Mouse (Mus musculus) embryonic facial prominence, embryonic 10.5 days (tissue): ENCODE measurements around the gene Rtbdn. TPM values are rescaled to one million over a fixed set of nuclear protein-coding genes. Genes with fewer than 3 reads are reported as not detected.

Experiments used
- DNase-seq: peaks from one replicate; pipeline ENCODE4 v3.0.0-alpha.2; 2017; ENCODE audit warnings: low spot score
- H3K27ac ChIP-seq: fragments of 300-500 bp; sonication (generic); replicated peaks from 2 replicates; pipeline ENCODE4 v1.5.1; 2016; ENCODE audit warnings: mild to moderate bottlenecking
- H3K27me3 ChIP-seq: fragments of 300-500 bp; sonication (generic); replicated peaks from 2 replicates; pipeline ENCODE4 v1.6.1; 2016; ENCODE audit warnings: low read depth, mild to moderate bottlenecking; ENCODE audit not compliant: poor library complexity, severe bottlenecking
- H3K36me3 ChIP-seq: fragments of 300-500 bp; sonication (generic); replicated peaks from 2 replicates; pipeline ENCODE4 v1.6.1; 2016; ENCODE audit warnings: mild to moderate bottlenecking, moderate library complexity
- H3K4me1 ChIP-seq: fragments of 300-500 bp; sonication (generic); 2 replicates; pipeline ENCODE4 v1.6.1; 2016
- H3K4me3 ChIP-seq: fragments of 300-500 bp; sonication (generic); 2 replicates; pipeline ENCODE4 v1.5.1; 2016; ENCODE audit warnings: mild to moderate bottlenecking, moderate library complexity
- H3K9me3 ChIP-seq: fragments of 300-500 bp; sonication (generic); 2 replicates; pipeline ENCODE4 v1.6.1; 2016; ENCODE audit warnings: mild to moderate bottlenecking
- WGBS: fragments of 180-500 bp; shearing (Covaris S2); methylation state at CpG from one replicate; pipeline ENCODE4 v1.1.7; 2016; 5-methylcytosine and 5-hydroxymethylcytosine counted together
- microRNA-seq: library from miRNA; unstranded; fragments of <30 nt; microRNA quantifications from one replicate; pipeline ENCODE4, GENCODE M21; 2017
- polyA plus RNA-seq: library from polyadenylated mRNA; unstranded; fragments of >200 nt; fragmentation: Nextera tagmentation; extraction: Ambion mirVana; gene quantifications from 2 replicates; pipeline ENCODE4 v1.2.1, GENCODE M21; 2016

The Rtbdn gene
- polyA plus RNA-seq, 1 experiment from 2014 or later: 0.91 TPM

GRCm38 (mm10) chr8:84987903-84988302, 41.1 kb downstream of the Rtbdn start:
- DNase-seq: no peak
- Histone ChIP-seq H3K4me3 (no peak overlapping the region), H3K9me3 (no peaks in the 10 kb centered on the region), H3K36me3 (no peaks in the 10 kb centered on the region), H3K27me3 (peaks cover 32% of the 10 kb centered on the region), H3K27ac (no peak overlapping the region), H3K4me1 (peaks cover 54% of the 10 kb centered on the region)
- 74% methylated on average over 2 of the region's 2 CpGs for WGBS

- Histone ChIP-seq H3K27me3 (peaks cover 38% of the 10 kb centered on the region), H3K36me3 (no peaks in the 10 kb centered on the region), H3K27ac (peak overlapping the region; percentile 54; the same call in 1 of the 2 replicates), H3K4me1 (peaks cover 45% of the 10 kb centered on the region), H3K9me3 (no peaks in the 10 kb centered on the region), H3K4me3 (peak overlapping the region; percentile 71)
- WGBS: 8% methylated on average over 15 of the region's 15 CpGs
- peak; percentile 55 for DNase-seq
Observed at GRCm38 (mm10) chr8:84989311-84989731, 42.5 kb downstream of the Rtbdn start.

DNA sequence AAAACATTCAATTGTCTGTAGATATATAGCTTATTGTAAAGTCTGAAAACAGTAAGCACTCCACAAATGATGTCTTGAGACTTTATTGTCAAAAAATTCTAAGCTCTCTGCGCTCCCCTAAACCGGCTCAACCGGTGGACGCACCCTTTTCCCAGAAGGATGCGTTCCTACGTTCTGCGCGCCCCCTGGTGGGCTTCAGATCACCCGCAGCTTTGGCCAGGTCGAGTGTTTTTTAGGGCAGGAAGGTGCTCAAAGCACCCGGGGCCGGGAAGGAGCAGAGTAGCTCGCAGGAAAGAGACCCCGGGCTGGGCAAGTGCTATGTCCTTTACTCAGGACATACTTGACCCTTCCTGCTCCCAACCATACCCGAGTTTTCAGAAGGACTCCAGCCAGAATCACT, 43.0 kb downstream of the Rtbdn start:
- peak overlapping the region; percentile 90 for H3K27ac ChIP-seq
- H3K27me3 ChIP-seq: peaks cover 39% of the 10 kb centered on the region

DNA sequence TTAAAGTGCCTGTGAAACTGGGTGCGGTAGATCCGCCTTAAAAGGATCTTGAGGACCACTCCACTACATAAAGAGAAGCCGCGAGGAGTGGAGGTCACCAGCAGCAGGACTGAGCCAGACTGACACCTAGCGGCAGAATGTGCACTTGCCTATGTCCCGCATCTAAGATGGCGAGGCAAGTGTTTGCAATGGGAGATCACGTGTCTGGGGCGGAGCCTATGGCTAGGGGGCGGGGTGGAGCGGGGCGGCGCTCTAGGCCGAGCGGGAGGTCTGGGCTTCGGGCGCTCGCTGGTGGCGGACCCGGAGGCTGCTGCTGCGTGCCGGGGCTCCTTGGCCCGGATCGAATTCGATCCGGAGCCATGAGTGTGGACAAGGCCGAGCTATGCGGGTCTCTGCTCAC, 43.6 kb downstream of the Rtbdn start, which contains the start of gene Hook2:
TSS of gene Hook2 (plus strand) at position 255 of the 400 bp plus-strand sequence.
- H3K27me3 ChIP-seq: peaks cover 43% of the 10 kb centered on the region
- no peaks in the 10 kb centered on the region for H3K9me3 ChIP-seq
- DNase-seq: peak; percentile 97
- H3K4me1 ChIP-seq: peaks cover 36% of the 10 kb centered on the region
- under 1% methylated on average over 28 of the region's 28 CpGs for WGBS
- 0 out of 2 replicates have a peak, but pooled peaks cover 4% of the 10 kb centered on the region for H3K36me3 ChIP-seq
- peak within 1 kb of the TSS; percentile 71 for H3K4me3 ChIP-seq
- H3K27ac ChIP-seq: peak within 1 kb of the TSS; percentile 90

More for the DNA sequence above, 43.0 kb downstream of the Rtbdn start:
- Histone ChIP-seq H3K36me3 (0 out of 2 replicates have a peak, but pooled peaks cover 1% of the 10 kb centered on the region), H3K9me3 (no peaks in the 10 kb centered on the region), H3K4me1 (peaks cover 40% of the 10 kb centered on the region), H3K4me3 (peak overlapping the region; percentile 71)
- under 1% methylated on average over 15 of the region's 15 CpGs for WGBS
- DNase-seq: peak; percentile 93

DNA sequence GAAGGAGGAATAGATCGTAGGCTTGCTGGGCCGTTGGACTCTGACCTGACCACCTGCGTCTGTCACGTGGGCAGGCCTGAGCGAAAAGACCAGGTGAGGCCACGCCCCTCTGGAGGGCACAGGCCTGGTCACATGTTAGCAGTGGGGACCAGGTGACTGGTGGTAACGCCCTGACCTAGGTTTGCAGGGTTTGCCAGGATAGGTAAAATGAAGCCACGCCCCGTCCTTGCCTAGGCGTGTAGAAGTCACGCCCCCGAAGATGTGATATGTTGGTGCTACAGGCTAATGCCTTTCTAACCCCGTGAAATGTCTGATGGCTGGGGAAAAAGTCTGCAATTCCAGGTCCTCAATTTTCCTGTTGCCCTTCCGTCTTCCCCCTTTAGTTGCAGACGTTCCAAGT, 44.0 kb downstream of the Rtbdn start:
- peak overlapping the region; percentile 71 for H3K4me3 ChIP-seq
- peaks cover 36% of the 10 kb centered on the region for H3K4me1 ChIP-seq
- 2% methylated on average over 15 of the region's 15 CpGs for WGBS
- H3K36me3 ChIP-seq: 0 out of 2 replicates have a peak, but pooled peaks cover 8% of the 10 kb centered on the region
- peak overlapping the region; percentile 90 for H3K27ac ChIP-seq
- peaks cover 47% of the 10 kb centered on the region for H3K27me3 ChIP-seq
- H3K9me3 ChIP-seq: no peaks in the 10 kb centered on the region
- peak; percentile 73 for DNase-seq

DNA sequence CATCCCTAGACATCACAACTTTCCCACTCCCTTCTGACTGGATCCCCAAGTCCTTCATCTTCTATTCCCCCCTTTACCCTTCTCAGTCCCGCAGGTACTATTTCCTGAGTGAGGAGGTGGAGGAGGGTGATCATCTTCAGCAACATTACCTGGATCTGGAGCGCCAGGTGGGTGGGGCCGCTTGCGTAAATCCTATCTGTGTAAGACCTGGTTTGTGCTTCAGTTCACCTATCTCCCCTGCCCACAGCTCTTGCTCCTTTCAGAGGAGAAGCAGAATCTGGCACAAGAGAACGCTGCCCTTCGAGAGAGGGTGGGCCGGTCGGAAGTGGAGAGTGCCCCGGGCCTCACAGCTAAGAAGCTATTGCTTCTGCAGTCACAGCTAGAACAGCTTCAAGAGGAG, 47.6 kb downstream of the Rtbdn start:
- Histone ChIP-seq H3K27me3 (peaks cover 37% of the 10 kb centered on the region), H3K4me1 (peaks cover 34% of the 10 kb centered on the region), H3K9me3 (no peaks in the 10 kb centered on the region), H3K27ac (no peak overlapping the region), H3K36me3 (0 out of 2 replicates have a peak, but pooled peaks cover 9% of the 10 kb centered on the region), H3K4me3 (no peak overlapping the region)
- 88% methylated on average over 9 of the region's 9 CpGs for WGBS
- no peak for DNase-seq

DNA sequence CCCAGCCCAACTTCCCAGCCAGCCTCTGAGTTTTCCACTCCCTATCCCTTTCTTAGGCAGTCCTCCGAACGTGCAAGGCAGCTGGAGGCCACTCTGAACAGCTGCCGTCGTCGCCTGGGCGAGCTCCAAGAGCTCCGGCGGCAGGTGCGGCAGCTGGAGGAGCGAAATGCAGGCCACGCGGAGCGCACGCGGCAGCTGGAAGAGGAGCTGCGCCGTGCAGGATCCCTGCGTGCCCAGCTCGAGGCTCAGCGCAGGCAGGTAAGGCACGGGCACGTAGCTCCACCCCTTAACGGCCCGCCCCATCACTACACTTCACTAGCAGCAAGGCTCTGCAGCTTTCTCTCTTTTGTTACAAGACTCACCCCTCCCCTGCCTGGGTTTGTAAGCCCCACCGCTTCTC, 48.9 kb downstream of the Rtbdn start:
- DNase-seq: peak; percentile 33
- Histone ChIP-seq H3K4me1 (peaks cover 25% of the 10 kb centered on the region), H3K36me3 (0 out of 2 replicates have a peak, but pooled peaks cover 9% of the 10 kb centered on the region), H3K27me3 (peaks cover 37% of the 10 kb centered on the region), H3K4me3 (peak overlapping the region; percentile 19; the same call in 1 of the 2 replicates), H3K27ac (no peak overlapping the region), H3K9me3 (no peaks in the 10 kb centered on the region)
- 28% methylated on average over 25 of the region's 25 CpGs for WGBS

DNA sequence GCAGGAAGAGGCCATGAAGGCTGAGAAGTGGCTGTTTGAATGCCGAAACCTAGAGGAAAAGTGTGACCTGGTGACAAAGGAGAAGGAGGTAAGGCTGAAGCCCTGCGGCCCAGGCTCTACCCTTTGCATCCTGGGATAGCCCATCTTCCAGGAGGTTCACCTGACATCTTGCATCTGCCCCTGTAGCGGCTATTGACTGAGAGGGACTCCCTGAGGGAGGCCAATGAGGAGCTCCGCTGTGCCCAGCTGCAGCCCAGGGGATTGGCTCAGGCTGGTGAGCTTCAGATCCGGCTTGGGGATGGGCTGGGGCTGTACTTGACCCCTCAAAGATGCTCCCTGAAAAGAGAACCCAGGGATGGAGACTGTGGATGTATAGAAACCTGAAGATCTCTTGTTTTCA, 50.2 kb downstream of the Rtbdn start:
- WGBS: 79% methylated on average over 5 of the region's 5 CpGs
- H3K4me1 ChIP-seq: peaks cover 17% of the 10 kb centered on the region
- H3K27me3 ChIP-seq: peaks cover 37% of the 10 kb centered on the region

GRCm38 (mm10) chr8:84997649-84998295, 51.0 kb downstream of the Rtbdn start:
- H3K27ac ChIP-seq: peak overlapping the region; percentile 53; the same call in 1 of the 2 replicates
- peak overlapping the region; percentile 42 for H3K4me3 ChIP-seq
- H3K36me3 ChIP-seq: peaks cover 12% of the 10 kb centered on the region; the same call in 1 of the 2 replicates
- peak; percentile 92 for DNase-seq
- 5% methylated on average over 19 of the region's 19 CpGs for WGBS
- peaks cover 37% of the 10 kb centered on the region for H3K27me3 ChIP-seq
- peaks cover 17% of the 10 kb centered on the region for H3K4me1 ChIP-seq
- no peaks in the 10 kb centered on the region for H3K9me3 ChIP-seq

More for the DNA sequence above, 50.2 kb downstream of the Rtbdn start:
- no peaks in the 10 kb centered on the region for H3K9me3 ChIP-seq
- 0 out of 2 replicates have a peak, but pooled peaks cover 9% of the 10 kb centered on the region for H3K36me3 ChIP-seq
- no peak for DNase-seq
- no peak overlapping the region for H3K4me3 ChIP-seq
- no peak overlapping the region for H3K27ac ChIP-seq

Small RNAs within 50 kb of the gene (microRNA-seq; reads per million reads assigned to microRNA genes)
- not detected for gene Gm24197

Other genes with a start within 250 kb of the Rtbdn start
- 4.3 and 5.5 TPM in 2 replicates for gene Lyl1, start 245.5 kb upstream of the Rtbdn start, polyA plus RNA-seq
- 1.6 and 3.6 TPM in 2 replicates for gene G430095P16Rik, start 224.0 kb upstream of the Rtbdn start, polyA plus RNA-seq
- gene Nfix, start 146.6 kb upstream of the Rtbdn start, polyA plus RNA-seq: 0.29 and 0.77 TPM in 2 replicates
- gene Dand5, start 124.2 kb upstream of the Rtbdn start, polyA plus RNA-seq: 2.8 and 3.0 TPM in 2 replicates
- gene Gadd45gip1, start 115.5 kb upstream of the Rtbdn start, polyA plus RNA-seq: 45.2 and 47.3 TPM in 2 replicates
- 112 and 122 TPM in 2 replicates for gene Rad23a, start 106.3 kb upstream of the Rtbdn start, polyA plus RNA-seq
- 758 and 801 TPM in 2 replicates for gene Calr, start 100.1 kb upstream of the Rtbdn start, polyA plus RNA-seq
- gene Farsa, start 90.0 kb upstream of the Rtbdn start, polyA plus RNA-seq: 133 and 138 TPM in 2 replicates
- gene Syce2, start 74.9 kb upstream of the Rtbdn start, polyA plus RNA-seq: 77.8 and 83.7 TPM in 2 replicates
- 49.6 and 51.8 TPM in 2 replicates for gene Gcdh, start 53.1 kb upstream of the Rtbdn start, polyA plus RNA-seq
- gene Klf1, start 45.1 kb upstream of the Rtbdn start, polyA plus RNA-seq: 14.5 and 15.6 TPM in 2 replicates
- 6.1 and 10.1 TPM in 2 replicates for gene Dnase2a, start 38.4 kb upstream of the Rtbdn start, polyA plus RNA-seq
- 2.3 and 3.4 TPM in 2 replicates for gene Mast1, start 9.6 kb upstream of the Rtbdn start, polyA plus RNA-seq
- gene Gm49661, start 22.4 kb downstream of the Rtbdn start, polyA plus RNA-seq: not detected in 2 replicates
- 1,193 and 1,272 TPM in 2 replicates for gene Prdx2, start 22.6 kb downstream of the Rtbdn start, polyA plus RNA-seq
- gene Rnaseh2a, start 22.8 kb downstream of the Rtbdn start, polyA plus RNA-seq: 147 and 148 TPM in 2 replicates
- gene Junb, start 31.7 kb downstream of the Rtbdn start, polyA plus RNA-seq: 6.6 and 6.7 TPM in 2 replicates
- gene Hook2, start 43.6 kb downstream of the Rtbdn start, polyA plus RNA-seq: 19.5 and 20.0 TPM in 2 replicates
- 0.08 TPM in 1 of 2 replicates, not detected in the other for gene Best2, start 67.5 kb downstream of the Rtbdn start, polyA plus RNA-seq
- gene Asna1, start 78.3 kb downstream of the Rtbdn start, polyA plus RNA-seq: 157 TPM in 2 replicates
- 154 and 157 TPM in 2 replicates for gene Trir, start 79.8 kb downstream of the Rtbdn start, polyA plus RNA-seq
- 31.2 and 31.5 TPM in 2 replicates for gene Tnpo2, start 89.9 kb downstream of the Rtbdn start, polyA plus RNA-seq
- gene Fbxw9, start 113.1 kb downstream of the Rtbdn start, polyA plus RNA-seq: 21.4 and 25.1 TPM in 2 replicates
- not detected in 2 replicates for gene Gm5741, start 121.0 kb downstream of the Rtbdn start, polyA plus RNA-seq
- 70.5 and 74.5 TPM in 2 replicates for gene Dhps, start 124.8 kb downstream of the Rtbdn start, polyA plus RNA-seq
- 126 and 127 TPM in 2 replicates for gene Wdr83os, start 133.7 kb downstream of the Rtbdn start, polyA plus RNA-seq
- gene Wdr83, start 134.3 kb downstream of the Rtbdn start, polyA plus RNA-seq: 64.3 and 65.8 TPM in 2 replicates
- gene Man2b1, start 136.3 kb downstream of the Rtbdn start, polyA plus RNA-seq: 26.1 and 27.2 TPM in 2 replicates
- 1.6 and 1.9 TPM in 2 replicates for gene Zfp791, start 176.1 kb downstream of the Rtbdn start, polyA plus RNA-seq
- not detected in 2 replicates for gene Cks1brt, start 204.9 kb downstream of the Rtbdn start, polyA plus RNA-seq